Mouse (Mus musculus): ENCODE data around the gene Txndc15.

DNA sequence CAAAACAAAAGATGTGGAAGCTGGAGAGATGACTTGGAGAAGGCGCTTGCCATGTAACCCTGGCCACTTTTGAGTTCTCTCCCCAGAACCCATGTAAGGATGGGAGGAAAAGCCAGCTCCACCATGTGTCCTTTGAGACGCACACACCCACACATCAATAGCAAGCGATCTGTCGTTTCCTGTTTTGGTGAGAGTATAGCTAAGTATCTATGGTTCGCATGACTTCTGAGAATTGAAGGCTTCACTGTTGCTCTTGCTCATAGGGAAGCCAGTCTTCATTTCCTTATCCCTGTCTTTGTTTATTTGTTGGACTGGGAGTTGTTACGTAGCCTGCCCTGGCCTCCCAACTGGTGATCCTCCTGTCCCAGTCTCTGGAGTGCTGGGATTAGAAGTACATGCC, 41.7 kb upstream of the Txndc15 start:
- TF ChIP-seq CTCF (IDR thresholded peaks at IDR 0.05; ENCODE audit: extremely low read depth, insufficient read length, insufficient replicate concordance, low read depth, low read length) (no peak), POLR2A (IDR thresholded peaks at IDR 0.05; ENCODE audit: low read depth, low read length) (no peak)

All from small intestine, adult 2 months (tissue).